Mouse (Mus musculus) embryo, embryonic 10 days (tissue): ENCODE results near the gene Il3.

Experiments used
- DNase-seq: peaks from one replicate; pipeline ENCODE4 v3.0.0-alpha.2; 2015; ENCODE audit warnings: low spot score

The Il3 gene

GRCm38 (mm10) chr11:54217384-54217783, 49.7 kb downstream of the Il3 start:
- DNase-seq = no peak

GRCm38 (mm10) chr11:54216091-54216490, 51.0 kb downstream of the Il3 start:
- DNase-seq = no peak
